Mouse (Mus musculus): ENCODE measurements around the gene Cldn16.
"Not testable (repeated sequence)": the region's sequence is repeated elsewhere in the genome, so short reads cannot be mapped to it uniquely, and the experiment has no call there.

The Cldn16 gene

DNA sequence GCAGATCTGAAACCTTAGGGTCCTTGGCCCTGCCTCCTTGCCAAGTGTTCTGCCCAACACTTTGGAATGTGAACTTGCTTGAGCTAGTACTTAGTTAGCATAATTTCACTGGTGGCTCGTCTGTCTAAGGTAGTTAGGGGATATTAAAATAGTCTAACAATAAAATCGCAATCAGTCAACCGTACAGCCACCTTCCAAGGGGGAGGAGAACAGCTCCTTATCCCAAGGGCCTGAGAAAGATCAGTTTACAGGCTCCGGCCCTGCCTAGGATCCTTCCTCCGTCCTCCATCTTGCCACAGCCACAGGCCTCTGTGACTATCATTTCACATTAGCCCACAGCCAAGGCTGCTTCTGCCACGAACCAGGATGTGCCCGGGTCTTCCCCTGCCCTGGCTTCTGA, at the start of gene Cldn16:
Gene Cldn16 (plus strand): TSS at position 301 of the 400 bp plus-strand sequence.
- DNase-seq (ENCODE audit: low read depth), result no peak

DNA sequence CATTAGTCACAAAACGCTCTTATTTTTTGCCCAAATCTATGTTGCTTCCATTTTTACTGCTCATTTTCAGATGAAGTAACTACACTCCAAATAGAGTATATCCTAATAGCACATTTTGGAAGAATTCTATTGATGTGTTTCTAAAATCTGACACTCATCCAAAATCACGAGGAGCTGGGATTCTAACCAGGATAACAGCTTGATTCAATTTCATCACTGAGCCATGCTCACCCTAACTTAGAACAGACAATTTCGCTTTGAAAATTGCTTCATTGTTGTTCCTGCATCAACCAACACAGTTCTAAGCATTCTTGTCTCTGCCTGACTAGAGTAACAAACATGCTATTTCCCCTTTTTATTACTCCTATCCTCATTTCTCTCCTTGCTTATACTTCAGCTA, 44.3 kb upstream of the Cldn16 start:
- DNase-seq (ENCODE audit: low read depth), result no peak

DNA sequence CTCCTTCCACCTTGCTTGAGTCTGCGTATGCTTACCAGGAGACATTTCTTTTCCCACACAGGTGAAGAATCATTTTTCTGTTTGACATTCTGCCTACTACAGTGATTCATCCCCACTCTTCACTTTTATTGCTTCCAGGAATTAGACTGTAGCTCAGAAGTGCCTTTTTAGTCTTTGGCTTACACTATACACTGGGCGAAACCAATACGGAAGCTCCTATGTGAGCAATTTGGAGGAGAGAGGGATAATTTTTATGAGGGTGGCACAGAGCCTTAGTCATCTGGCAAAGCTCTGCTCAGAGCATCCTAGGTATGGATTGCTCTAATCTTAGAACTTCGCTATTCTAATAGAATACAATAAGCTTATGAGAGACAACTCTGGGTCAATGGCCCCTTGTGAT, 40.9 kb upstream of the Cldn16 start:
- DNase-seq (ENCODE audit: low read depth), result no peak

DNA sequence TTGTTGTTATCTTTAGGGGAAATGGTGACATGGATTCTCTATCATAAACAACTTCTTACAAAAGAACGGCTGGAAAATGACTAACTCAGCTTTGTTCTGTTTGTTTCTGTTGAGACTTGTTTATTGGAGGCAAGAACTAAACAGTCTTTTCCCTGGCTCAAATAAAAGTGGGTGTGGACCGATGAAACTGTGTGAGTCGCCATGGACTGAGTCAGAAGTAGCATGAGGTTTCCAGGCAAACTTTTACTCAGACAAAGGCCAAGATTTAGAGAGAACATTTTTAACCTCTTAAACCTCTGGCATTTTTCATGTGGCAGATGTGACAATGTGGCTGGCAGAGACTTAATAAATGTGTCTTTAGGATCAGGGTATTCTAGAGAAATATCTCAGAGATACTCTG, 32.7 kb upstream of the Cldn16 start:
- DNase-seq (ENCODE audit: low read depth), result no peak

DNA sequence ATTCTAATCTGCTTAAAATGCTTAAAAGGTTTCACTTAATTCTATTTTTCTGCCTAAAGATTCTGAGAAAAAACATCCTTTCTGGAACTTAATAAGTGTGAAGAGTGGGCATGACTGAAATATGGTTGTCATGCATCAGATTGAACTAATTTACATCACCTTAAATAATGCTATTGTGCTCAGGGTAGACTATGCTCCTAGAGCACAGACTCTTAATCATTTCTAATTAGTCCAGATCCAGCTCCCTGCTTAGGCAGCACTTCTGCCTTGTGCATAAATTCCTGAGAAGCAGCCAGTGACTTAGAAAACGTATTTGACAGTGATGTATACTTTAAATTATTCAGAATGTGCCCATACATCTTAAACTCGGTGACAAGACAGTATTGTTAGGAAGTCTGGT, 29.4 kb upstream of the Cldn16 start:
- DNase-seq (ENCODE audit: low read depth), result no peak

DNA sequence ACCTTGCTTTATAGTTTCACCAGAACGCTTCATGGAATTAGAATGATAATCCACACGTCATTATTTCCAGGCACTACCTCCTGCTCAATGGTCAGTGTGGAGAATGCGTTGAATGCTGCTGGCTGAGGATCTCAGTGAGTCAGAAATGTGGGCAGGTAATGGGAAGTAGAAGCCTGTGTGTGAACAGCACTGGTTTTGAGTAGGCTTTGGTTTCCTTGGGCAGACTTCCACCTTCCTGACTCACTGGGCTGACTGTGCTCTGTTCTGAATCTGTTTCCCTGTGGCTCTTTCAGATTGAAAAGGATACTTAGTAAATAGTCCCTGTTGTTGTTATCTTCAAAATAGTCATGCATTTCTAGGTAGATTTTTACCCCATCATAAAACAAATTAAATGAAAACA, 22.9 kb upstream of the Cldn16 start:
- DNase-seq (ENCODE audit: low read depth), result no peak

DNA sequence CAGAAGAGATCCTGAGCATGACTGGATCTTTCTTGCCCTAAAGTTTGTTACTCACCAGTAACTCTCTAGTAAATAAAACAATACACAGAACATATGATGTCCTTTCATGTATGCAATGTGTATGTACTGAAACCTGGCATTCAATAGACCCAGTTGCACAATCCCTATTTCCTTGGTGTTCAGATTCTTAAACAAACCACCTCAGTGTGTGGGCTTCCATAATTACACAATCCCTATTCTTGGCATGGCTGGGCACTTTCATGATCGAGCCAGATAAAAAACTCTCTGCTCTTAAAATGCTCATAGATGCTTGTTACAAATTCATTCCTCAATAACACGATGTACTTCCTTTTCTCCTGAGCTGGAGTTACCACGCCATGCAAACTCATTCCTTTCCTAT, 21.8 kb upstream of the Cldn16 start:
- no peak for DNase-seq (ENCODE audit: low read depth)

DNA sequence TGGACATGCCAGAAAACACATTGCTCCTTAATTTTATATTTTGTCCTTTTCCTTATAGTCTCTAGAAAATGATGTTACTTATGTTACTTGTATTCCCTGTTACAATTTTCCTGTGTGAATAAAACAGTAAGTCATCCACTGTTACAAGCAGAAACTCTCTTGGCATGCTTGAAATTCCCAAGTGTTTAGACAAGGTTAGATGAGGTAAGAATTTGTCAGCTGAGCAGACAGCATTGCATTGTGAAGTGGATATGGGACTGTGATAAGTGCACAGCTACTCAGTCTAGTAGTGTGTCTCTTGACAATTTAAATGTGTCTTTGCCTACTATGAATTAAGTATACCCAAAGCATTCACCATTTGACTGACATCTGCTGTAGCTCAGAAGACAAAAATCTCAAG, 18.1 kb upstream of the Cldn16 start:
- no peak for DNase-seq (ENCODE audit: low read depth)

DNA sequence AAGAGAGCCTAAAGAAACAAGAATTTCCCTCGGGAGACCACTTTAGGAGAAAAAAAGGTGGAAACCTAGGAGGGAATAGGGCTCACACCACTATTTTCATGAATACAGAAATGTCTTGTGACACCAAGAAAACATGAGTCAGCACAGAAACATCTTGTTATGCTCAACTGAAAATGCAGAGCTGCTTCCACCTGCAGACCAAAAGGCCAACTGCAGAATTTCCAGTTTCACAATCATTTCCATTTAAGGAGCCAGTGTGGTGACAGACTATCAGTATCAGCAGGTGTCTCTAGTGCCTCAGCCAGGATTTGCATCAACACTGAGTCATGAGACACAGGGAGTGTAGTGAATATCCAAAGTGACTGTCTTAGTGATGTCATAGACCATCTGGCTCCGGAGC, 15.3 kb upstream of the Cldn16 start:
- peak; percentile 72 for DNase-seq (ENCODE audit: low read depth)

DNA sequence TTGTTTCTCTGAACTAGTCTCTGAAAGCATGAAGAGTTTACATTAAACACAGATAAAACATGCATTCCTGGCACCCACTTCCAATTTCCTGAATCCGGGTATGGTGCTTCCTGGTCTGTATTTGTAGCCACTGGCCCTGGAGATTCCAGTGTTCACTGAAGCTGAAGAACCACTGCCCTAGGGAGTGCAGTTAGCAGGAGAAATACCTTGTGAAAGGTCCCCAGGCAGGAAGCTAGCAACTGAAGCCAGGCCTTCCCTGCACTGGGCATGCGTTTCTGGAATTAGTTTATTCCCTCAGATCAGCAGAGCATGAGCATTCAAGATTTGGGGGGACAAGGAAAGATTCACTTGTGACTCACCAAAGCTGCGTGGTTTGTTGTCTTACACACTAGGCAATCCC, 8.8 kb upstream of the Cldn16 start:
- DNase-seq (ENCODE audit: low read depth), result no peak

DNA sequence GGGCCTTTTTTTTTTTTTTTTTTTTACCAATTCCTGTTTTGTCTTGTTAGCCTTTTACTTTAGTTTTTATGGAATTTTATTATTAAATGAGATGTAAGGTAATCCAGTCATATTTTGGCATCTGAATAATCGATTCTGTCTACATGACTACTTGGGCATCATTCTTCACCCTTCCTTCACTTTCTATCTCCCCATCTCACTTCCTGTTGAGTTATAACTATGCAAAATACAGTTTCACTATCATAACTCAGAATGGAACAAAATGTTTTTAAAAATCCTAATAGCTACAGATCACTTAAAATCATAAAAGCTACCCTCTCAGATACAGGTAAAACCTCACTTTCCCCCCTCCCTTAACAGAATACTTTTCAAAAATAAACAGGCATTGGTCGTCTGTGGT, 6.8 kb upstream of the Cldn16 start:
- DNase-seq (ENCODE audit: low read depth), result no peak

DNA sequence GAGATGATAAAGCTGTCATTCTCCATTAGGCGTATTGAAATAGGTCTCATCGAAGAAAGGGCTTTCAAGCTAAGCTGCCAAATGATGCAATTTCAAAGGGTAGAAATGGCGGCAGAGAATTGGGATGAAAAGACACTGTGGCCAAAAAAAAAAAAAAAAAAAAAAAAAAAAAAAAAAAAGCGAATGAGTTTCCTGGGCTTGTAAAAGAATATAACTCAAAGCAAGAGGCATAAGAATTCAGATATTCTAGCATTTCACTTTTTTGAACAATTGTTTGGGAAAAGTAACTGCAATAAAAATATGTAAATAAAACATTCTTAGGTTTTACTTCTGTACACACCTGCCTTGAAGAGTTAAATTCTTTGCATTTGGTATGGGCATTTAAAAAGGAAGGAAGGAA, 3.6 kb downstream of the Cldn16 start:
- DNase-seq (ENCODE audit: low read depth), result no peak

DNA sequence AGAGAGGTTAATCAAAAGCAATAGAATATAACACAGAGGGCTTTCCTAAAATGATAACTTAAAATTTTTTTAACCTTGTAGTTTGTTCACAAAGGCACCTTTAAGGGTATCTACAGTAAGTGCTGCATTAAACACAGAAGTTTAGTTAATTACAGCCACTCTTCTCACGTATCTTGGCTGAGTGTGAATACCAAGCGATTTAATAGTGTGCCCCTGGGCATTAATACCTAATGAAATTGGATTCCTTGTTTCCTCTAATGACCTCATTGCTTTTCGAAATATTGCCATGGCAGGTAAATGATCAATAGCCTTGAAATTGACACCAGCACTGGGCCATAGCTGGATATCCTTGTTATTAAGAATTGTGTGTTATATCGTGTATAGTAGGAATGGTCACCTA, 8.3 kb downstream of the Cldn16 start:
- no peak for DNase-seq (ENCODE audit: low read depth)

DNA sequence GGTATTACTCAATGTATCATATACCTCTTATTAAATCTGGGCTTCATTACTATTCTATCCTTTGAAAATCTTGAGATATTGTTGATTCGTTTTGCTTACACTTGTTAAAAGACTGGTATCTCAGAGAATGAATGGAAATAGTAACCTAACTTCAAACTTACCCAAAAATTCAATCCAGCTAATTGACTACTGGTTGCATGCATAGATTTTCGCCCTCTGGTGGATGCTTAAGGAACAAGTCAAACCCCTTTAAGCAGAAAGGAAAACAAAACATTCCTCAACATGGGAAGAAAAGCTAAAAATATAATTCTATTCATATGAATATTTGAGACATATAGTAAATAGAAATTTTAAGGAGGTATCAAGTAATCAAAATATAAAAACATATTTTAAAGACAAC, 32.8 kb downstream of the Cldn16 start:
- DNase-seq (ENCODE audit: low read depth), result peak; percentile 15

DNA sequence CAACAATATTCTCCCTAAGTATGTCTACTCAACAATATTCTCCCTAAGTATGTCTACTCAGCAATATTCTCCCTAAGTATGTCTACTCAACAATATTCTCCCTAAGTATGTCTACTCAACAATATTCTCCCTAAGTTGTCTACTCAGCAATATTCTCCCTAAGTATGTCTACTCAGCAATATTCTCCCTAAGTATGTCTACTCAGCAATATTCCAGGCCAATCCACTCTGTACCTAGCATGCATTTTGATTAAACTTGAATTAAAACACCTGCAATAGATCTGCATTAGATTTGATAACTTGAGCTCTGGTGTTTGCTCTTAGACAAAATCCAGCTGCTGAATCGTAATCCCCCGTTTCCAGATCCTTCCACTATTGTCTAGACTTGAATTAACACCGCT, 36.8 kb downstream of the Cldn16 start:
- not testable (repeated sequence) for DNase-seq (ENCODE audit: low read depth)

DNA sequence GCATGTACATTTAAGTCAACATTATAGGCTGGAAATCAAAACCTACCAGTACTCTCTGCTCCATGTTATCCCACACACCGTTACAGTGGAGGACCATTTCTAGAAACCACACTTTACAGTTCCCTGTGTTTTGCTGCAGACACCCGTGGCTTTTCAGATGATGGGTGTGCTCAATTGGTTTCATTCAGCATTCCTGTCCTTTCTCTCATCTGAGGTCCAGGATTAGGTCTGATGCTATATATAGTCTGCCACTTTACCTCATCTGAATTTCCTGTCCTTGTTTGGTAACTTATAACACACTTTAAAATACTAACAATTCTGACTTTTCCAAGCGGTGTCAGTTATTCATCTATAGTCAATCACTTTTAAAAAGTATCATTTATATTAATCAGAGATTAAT, 37.8 kb downstream of the Cldn16 start:
- DNase-seq (ENCODE audit: low read depth), result no peak

DNA sequence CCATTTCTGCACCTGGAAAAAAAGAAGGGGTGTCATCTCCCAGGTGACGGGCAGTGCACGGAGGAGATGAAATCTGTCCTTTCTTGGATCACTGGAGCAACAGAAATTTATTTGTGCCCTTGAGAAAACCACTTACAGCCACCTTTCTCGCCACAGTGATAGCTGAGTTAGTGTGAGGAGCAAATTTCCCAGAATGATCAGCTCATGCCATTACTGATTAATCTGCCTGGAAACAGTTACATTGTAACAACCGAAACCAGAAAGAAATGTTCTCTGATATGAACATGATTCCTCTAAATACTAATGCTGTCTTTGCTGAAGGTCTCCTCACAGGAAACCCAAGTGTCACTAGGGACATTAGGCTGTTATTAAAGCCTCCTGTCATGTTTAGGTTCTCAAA, 42.0 kb downstream of the Cldn16 start:
- no peak for DNase-seq (ENCODE audit: low read depth)

DNA sequence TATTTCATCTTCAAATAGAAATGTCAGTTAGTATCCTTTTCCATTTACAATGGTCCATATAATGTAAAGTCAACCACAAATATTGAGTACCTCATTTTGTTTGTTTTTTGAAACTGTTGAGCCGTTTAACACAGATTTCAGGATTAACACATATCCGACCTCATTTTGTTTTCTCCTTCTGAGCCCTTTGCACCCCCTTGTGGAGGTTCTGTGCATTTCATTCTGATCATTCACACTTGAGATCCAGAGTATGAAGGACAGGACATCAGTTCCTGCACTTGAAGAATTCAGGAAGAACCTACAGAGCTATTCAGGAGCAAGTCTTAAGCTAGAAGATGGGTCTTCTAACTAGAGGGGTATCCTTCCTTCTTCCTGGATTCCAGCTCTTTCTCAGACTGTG, 56.7 kb downstream of the Cldn16 start:
- DNase-seq (ENCODE audit: low read depth), result peak; percentile 31

DNA sequence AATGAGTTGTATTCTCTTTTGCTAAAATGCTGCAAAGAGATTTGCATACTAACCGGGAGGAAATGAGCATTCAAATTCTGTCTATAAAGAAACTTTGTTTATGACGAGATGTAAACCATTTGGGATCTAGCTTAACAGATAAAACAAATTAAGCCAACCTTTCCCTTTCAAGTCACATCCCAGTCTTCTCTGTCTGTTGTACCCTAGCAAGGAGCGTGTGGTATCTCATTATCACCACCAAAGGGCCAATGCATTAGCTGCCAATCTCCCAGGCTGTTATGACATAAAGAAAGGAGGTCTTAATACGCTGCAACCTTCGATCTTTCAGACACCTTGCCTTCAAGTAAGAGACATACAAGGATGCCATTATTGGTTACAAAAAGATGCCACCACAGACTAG, 62.9 kb downstream of the Cldn16 start:
- DNase-seq (ENCODE audit: low read depth), result no peak

DNA sequence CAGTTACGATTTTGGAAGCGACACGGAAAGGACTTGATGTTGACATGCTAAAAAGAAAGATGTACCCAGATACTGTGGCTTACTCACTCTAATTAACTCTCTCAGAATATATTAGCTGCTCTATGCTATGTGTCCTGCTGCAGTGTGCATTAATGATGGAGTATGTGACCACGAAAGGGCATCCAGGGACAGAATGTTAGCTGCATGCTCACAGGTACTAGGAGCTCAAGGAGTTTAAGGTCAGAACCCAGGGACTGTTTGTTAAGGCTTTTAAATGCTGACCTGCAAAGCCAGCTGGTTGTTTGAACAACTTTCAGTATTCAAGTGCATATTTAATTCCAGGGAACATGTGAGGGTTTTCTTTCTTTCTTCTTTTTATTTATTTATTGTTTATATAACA, 63.7 kb downstream of the Cldn16 start, which contains the start of gene Tmem207:
Gene Tmem207 (minus strand): TSS at position 101 of the 400 bp plus-strand sequence.
- no peak for DNase-seq (ENCODE audit: low read depth)

DNA sequence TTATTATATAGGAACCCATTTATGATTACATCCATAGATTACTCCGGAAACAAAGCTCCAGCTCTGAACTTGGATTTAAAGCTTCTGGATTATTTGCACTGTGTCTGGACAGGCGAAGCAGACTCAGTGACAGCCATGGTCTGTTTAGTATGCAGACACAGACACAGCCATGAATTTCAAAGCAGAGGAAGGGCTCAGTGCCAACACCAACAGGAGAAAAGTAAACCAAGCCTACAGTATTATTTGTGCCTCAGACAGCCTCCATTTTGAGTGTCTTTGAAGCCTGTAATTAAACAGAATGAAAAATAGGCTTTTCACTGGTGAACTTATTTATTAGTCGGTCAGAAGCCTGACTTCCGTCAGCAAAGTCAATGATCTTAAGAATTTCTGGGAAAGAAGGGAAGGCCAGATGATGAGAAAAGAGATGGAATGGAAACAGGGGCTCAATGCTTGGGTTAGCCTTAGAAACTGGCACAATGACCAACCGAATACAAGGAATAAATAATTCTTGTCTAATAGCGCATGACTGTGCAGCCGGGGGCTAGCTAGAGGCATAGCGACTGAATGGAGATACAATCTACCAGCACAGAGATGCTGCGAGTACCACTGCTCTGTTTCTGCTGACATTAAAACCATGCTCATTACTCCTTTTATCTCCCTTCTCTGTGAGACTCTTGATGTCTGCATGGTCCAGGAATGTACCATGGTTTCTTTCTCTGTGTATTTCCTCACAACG, 65.2 kb downstream of the Cldn16 start:
- no peak for DNase-seq (ENCODE audit: low read depth)

DNA sequence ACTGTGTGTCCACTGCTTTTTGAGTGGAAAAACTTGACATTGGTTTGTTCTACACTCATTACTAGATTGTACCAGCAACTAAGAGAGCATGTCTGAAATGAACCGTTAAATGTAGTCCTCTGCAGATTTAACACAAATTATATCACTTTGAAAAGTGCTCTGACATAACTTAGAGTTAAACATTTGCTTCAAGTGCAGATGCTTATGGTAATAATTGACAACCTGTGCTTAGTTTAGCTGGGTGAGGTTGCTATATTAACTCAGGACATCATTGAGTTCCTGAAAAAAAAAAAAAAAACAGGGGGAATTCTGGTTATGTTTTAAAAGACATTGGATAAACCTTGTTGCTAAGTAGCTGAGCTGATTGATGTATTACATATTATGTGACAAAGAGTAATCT, 67.5 kb downstream of the Cldn16 start:
- no peak for DNase-seq (ENCODE audit: low read depth)

DNA sequence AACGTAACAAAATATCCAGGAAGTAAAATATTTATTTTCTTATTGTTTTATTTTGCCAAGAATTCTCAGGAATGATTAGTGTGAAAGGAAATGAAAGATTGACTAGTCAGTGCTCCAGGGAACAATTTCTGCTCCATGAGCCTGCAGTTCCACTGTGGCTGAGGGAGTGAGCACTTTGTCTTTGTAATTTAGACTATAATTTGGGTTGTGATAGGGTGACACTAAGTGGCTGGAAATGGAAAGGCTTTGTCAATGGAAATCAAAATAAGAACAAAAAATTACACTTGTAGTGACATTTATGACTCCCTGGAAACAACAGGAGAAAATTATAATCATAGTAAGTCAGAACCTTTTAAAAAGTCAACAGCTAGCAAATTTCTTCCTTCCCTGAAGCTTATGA, 69.4 kb downstream of the Cldn16 start:
- DNase-seq (ENCODE audit: low read depth), result no peak
